Mouse (Mus musculus) lung, postnatal 0 days (tissue): ENCODE results near the gene Entpd2. TPM values are rescaled to one million over a fixed set of nuclear protein-coding genes. Genes with fewer than 3 reads are reported as not detected.

Experiments
- ATAC-seq: fragments of 200-750 bp; cut with Nextera tagmentation; 2 replicates; pipeline ENCODE4 v1.8.0; 2017; ENCODE audit warnings: moderate library complexity
- DNase-seq: peaks from one replicate; pipeline ENCODE4 v3.0.0-alpha.2; 2016; ENCODE audit warnings: low spot score
- H3K27ac ChIP-seq: fragments of 300-500 bp; sonication (generic); 2 replicates; pipeline ENCODE4 v1.5.1; 2014; ENCODE audit warnings: antibody characterized with exemption, mild to moderate bottlenecking, low read length, mixed read lengths
- H3K27me3 ChIP-seq: fragments of 300-500 bp; sonication (generic); replicated peaks from 2 replicates; pipeline ENCODE4 v1.6.1; 2014; ENCODE audit warnings: low read length, mixed read lengths; ENCODE audit not compliant: insufficient read depth
- H3K36me3 ChIP-seq: fragments of 300-500 bp; sonication (generic); 2 replicates; pipeline ENCODE4 v1.6.1; 2014; ENCODE audit warnings: low read length, mixed read lengths; ENCODE audit not compliant: insufficient read depth
- H3K4me1 ChIP-seq: fragments of 300-500 bp; sonication (generic); 2 replicates; pipeline ENCODE4 v1.6.1; 2014; ENCODE audit warnings: antibody characterized with exemption, low read depth, low read length, mixed read lengths; ENCODE audit not compliant: insufficient read depth
- H3K4me2 ChIP-seq: fragments of 300-500 bp; sonication (generic); replicated peaks from 2 replicates; pipeline ENCODE4 v1.6.1; 2014; ENCODE audit warnings: low read depth, mild to moderate bottlenecking, low read length, moderate library complexity, mixed read lengths
- H3K4me3 ChIP-seq: fragments of 300-500 bp; sonication (generic); 2 replicates; pipeline ENCODE4 v1.5.1; 2014; ENCODE audit warnings: low read depth, low read length
- H3K9ac ChIP-seq: fragments of 300-500 bp; sonication (generic); replicated peaks from 2 replicates; pipeline ENCODE4 v1.6.1; 2014; ENCODE audit warnings: low read depth, mild to moderate bottlenecking
- H3K9me3 ChIP-seq: fragments of 300-500 bp; sonication (generic); 2 replicates; pipeline ENCODE4 v1.6.1; 2016; ENCODE audit warnings: low read length, mixed read lengths
- CTCF ChIP-seq: IDR thresholded peaks from 2 replicates; pipeline ENCODE4 v1.5.1; 2016; ENCODE audit warnings: antibody characterized with exemption, mild to moderate bottlenecking
- EP300 ChIP-seq: IDR thresholded peaks from 2 replicates; pipeline ENCODE4 v1.6.1; 2016; ENCODE audit warnings: antibody characterized with exemption, mild to moderate bottlenecking, control low read depth
- whole genome bisulfite sequencing: fragments of 180-500 bp; shearing (Covaris S2); extraction: QIAGEN DNeasy Blood & Tissue Kit; methylation state at CpG from one replicate; pipeline ENCODE4 v1.1.7; 2014; 5-methylcytosine and 5-hydroxymethylcytosine counted together
- polyA plus RNA-seq: library from polyadenylated mRNA; unstranded; fragments of >200 nt; fragmentation: Nextera tagmentation; extraction: Ambion mirVana; gene quantifications from 2 replicates; pipeline ENCODE4 v1.2.1, GENCODE M21; 2015

Entpd2 gene
- 2.6 and 2.8 TPM in 2 replicates for polyA plus RNA-seq

- peak within 1 kb of the TSS; percentile 73 for H3K4me2 ChIP-seq
- H3K9me3 ChIP-seq, result no peaks in the 10 kb centered on the region
- 0 out of 2 replicates have a peak within 1 kb of the TSS, but pooled peaks have one; percentile 10 for H3K9ac ChIP-seq
- H3K27ac ChIP-seq, result no peak within 1 kb of the TSS
- 2% methylated on average over 55 of the region's 57 CpGs for WGBS
- peak; percentile 84 for ATAC-seq
- TF ChIP-seq CTCF, result peak; percentile 45
- TF ChIP-seq EP300, result no peak
- H3K36me3 ChIP-seq, result no peaks in the 10 kb centered on the region
- peaks cover 9% of the 10 kb centered on the region; the same call in 1 of the 2 replicates for H3K27me3 ChIP-seq
- H3K4me3 ChIP-seq, result peak within 1 kb of the TSS; percentile 36
- DNase-seq, result peak; percentile 69
- peaks cover 7% of the 10 kb centered on the region; the same call in 1 of the 2 replicates for H3K4me1 ChIP-seq
These were observed at the start of gene Entpd2 for GRCm38 (mm10) chr2:25395721-25396596. Entpd2 (plus strand) TSS chr2:25395874.

GRCm38 (mm10) chr2:25348162-25348561 is 47.5 kb upstream of the Entpd2 start:
- no peak for DNase-seq
- TF ChIP-seq EP300, result no peak
- TF ChIP-seq CTCF, result no peak
- H3K4me3 ChIP-seq, result no peak overlapping the region
- peaks cover 50% of the 10 kb centered on the region for H3K36me3 ChIP-seq
- 85% methylated on average over 7 of the region's 7 CpGs for WGBS
- no peaks in the 10 kb centered on the region for H3K4me1 ChIP-seq
- no peak overlapping the region for H3K9ac ChIP-seq
- H3K4me2 ChIP-seq, result no peak overlapping the region
- no peaks in the 10 kb centered on the region for H3K9me3 ChIP-seq
- ATAC-seq, result no peak
- H3K27me3 ChIP-seq, result no peaks in the 10 kb centered on the region
- H3K27ac ChIP-seq, result no peak overlapping the region

- Histone ChIP-seq H3K4me2 (no peak overlapping the region), H3K4me1 (no peaks in the 10 kb centered on the region), H3K27ac (no peak overlapping the region), H3K9me3 (no peaks in the 10 kb centered on the region), H3K9ac (no peak overlapping the region), H3K4me3 (no peak overlapping the region), H3K36me3 (peaks cover 38% of the 10 kb centered on the region), H3K27me3 (no peaks in the 10 kb centered on the region)
- 92% methylated on average over 4 of the region's 4 CpGs for WGBS
- DNase-seq, result no peak
- no peak for ATAC-seq
- TF ChIP-seq EP300, result no peak
- TF ChIP-seq CTCF, result no peak
These were observed 46.2 kb upstream of the Entpd2 start for GRCm38 (mm10) chr2:25349499-25349898.

GRCm38 (mm10) chr2:25350701-25351100 is 45.0 kb upstream of the Entpd2 start:
- DNase-seq (no peak), ATAC-seq (no peak)
- no peak for TF ChIP-seq CTCF
- no peak for TF ChIP-seq EP300
- H3K9me3 ChIP-seq, result no peaks in the 10 kb centered on the region
- H3K9ac ChIP-seq, result no peak overlapping the region
- peaks cover under 1% of the 10 kb centered on the region; the same call in 1 of the 2 replicates for H3K4me1 ChIP-seq
- H3K36me3 ChIP-seq, result peaks cover 35% of the 10 kb centered on the region
- WGBS, result 97% methylated on average over 3 of the region's 3 CpGs
- H3K4me3 ChIP-seq, result no peak overlapping the region
- no peak overlapping the region for H3K4me2 ChIP-seq
- no peaks in the 10 kb centered on the region for H3K27me3 ChIP-seq
- H3K27ac ChIP-seq, result no peak overlapping the region

- H3K4me1 ChIP-seq, result peaks cover 8% of the 10 kb centered on the region; the same call in 1 of the 2 replicates
- peaks cover 24% of the 10 kb centered on the region for H3K36me3 ChIP-seq
- no peak for ATAC-seq
- no peak for TF ChIP-seq CTCF
- no peak for TF ChIP-seq EP300
- H3K9ac ChIP-seq, result no peak overlapping the region
- H3K27ac ChIP-seq, result no peak overlapping the region
- no peaks in the 10 kb centered on the region for H3K27me3 ChIP-seq
- H3K4me2 ChIP-seq, result no peak overlapping the region
- DNase-seq, result no peak
- no peaks in the 10 kb centered on the region for H3K9me3 ChIP-seq
- WGBS, result 80% methylated on average over 6 of the region's 6 CpGs
- no peak overlapping the region for H3K4me3 ChIP-seq
These were observed 41.5 kb upstream of the Entpd2 start for GRCm38 (mm10) chr2:25354211-25354610.

- H3K27ac ChIP-seq, result no peak overlapping the region
- no peak; the same call in 1 of the 2 replicates for ATAC-seq
These were observed 40.1 kb upstream of the Entpd2 start for GRCm38 (mm10) chr2:25355419-25356066.

More at GRCm38 (mm10) chr2:25355419-25356066, 40.1 kb upstream of the Entpd2 start:
- no peak for DNase-seq
- peak overlapping the region; percentile 65 for H3K4me2 ChIP-seq
- H3K27me3 ChIP-seq, result no peaks in the 10 kb centered on the region
- H3K4me1 ChIP-seq, result peaks cover 8% of the 10 kb centered on the region; the same call in 1 of the 2 replicates
- no peaks in the 10 kb centered on the region for H3K9me3 ChIP-seq
- no peak overlapping the region for H3K9ac ChIP-seq
- H3K36me3 ChIP-seq, result peaks cover 10% of the 10 kb centered on the region; the same call in 1 of the 2 replicates
- 39% methylated on average over 18 of the region's 18 CpGs for WGBS
- TF ChIP-seq EP300, result no peak
- no peak for TF ChIP-seq CTCF
- H3K4me3 ChIP-seq, result peak overlapping the region; percentile 33
